Mouse (Mus musculus) G1E (cell line): ENCODE data around the gene Copb1.

Experiments
- CTCF ChIP-seq: IDR thresholded peaks from 2 replicates; pipeline ENCODE4 v1.5.1; 2012; ENCODE audit warnings: low read depth, low read length, inconsistent platforms, mixed read lengths
- GATA1 ChIP-seq: IDR thresholded peaks from 2 replicates; pipeline ENCODE4 v1.6.1; 2012; ENCODE audit warnings: borderline replicate concordance, low read length, inconsistent platforms, mixed read lengths
- GATA2 ChIP-seq: IDR thresholded peaks from 2 replicates; pipeline ENCODE4 v1.6.1; 2012; ENCODE audit warnings: low read depth, low read length, inconsistent platforms, borderline replicate concordance
- POLR2AphosphoS5 ChIP-seq: IDR thresholded peaks from 2 replicates; pipeline ENCODE4 v1.6.1; 2012; ENCODE audit warnings: low read depth, low read length, inconsistent platforms; ENCODE audit not compliant: insufficient replicate concordance

- TF ChIP-seq CTCF (no peak), GATA2 (no peak), POLR2AphosphoS5 (no peak), GATA1 (no peak)
Observed at GRCm38 (mm10) chr7:114200651-114201050, 53.9 kb downstream of the Copb1 start.
